Mouse (Mus musculus): ENCODE measurements around the gene H2-T24. TPM values are rescaled to one million over a fixed set of nuclear protein-coding genes. Genes with fewer than 3 reads are reported as not detected.

The H2-T24 gene
- polyA plus RNA-seq, 1 experiment from 2014 or later: 0.31 TPM

DNA sequence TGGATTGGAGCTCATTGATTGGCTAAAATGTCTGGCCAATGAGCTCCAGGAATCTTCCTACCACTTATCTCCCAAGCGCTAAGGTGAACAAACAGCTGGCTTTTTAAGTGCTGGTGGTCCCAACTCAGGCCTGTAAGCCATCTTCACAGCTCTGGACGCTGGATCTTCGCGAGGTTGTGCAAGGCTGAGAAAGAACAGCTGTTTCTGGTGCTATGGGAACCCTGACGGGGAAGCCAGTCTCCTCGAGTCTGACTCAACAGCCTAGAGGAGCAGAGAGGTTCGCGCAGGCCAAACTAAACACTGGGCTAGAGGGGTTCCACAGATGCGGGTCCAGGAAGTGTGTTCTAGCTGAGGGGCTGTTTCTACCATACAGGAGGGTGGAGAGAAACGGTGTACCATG is 28.6 kb downstream of the H2-T24 start:
- DNase-seq (ENCODE audit: low read depth, low spot score) (no peak), ATAC-seq (no peak)
- no peak for TF ChIP-seq CTCF (IDR thresholded peaks at IDR 0.05)
- no peaks in the 10 kb centered on the region for H3K27me3 ChIP-seq
- in situ Hi-C loops (cut with MboI; ENCODE audit: low pct_unique_long_range_greater_than_20kb): loop anchor here (5.0 kb wide), 1 partner anchor 54 kb away; no protein-coding TSS in a partner anchor
- ChIA-PET POLR2A (interaction anchor here (1.0 kb wide), 1 partner anchor 11 kb away, joined by 4 read pairs; the partner anchor contains the start of gene Prr3), CTCF (interaction anchor here (1.3 to 5.4 kb wide), 3 partner anchors 10 to 69 kb away, joined by 4 to 74 read pairs (median 62); partner anchors contain the start of genes Gnl1 and Prr3)

DNA sequence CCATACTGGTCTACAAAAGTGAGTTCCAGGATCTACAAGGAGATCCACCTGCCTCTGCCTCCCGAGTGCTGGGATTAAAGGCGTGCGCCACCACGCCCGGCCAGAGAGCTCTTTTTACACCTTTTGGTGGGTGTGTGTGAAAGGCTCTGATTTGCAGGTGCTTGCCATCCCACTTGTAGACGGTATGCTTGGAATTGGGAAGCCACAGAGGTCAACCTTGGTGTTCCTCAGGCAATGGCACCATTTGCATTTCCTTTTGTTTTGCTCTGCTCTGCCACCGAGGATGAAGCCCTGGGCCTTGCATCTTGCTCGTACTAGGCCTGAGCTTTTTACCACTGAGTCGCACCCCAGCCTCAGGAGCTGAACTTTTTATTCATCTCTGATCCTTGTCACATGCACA is 38.6 kb downstream of the H2-T24 start:
- in situ Hi-C loops (cut with MboI; ENCODE audit: low pct_unique_long_range_greater_than_20kb): no loop called here
- ATAC-seq: no peak

GRCm38 (mm10) chr17:35980363-35980754 is 40.0 kb downstream of the H2-T24 start:
- H3K27me3 ChIP-seq: no peaks in the 10 kb centered on the region
- POLR2A ChIA-PET: interaction anchor here (0.6 to 1.4 kb wide), 4 partner anchors 11 to 18 kb away, joined by 3 to 6 read pairs (median 4); no protein-coding TSS in a partner anchor
- ATAC-seq (peak; percentile 8), DNase-seq (ENCODE audit: low read depth, low spot score) (no peak)
- no peak for TF ChIP-seq CTCF (IDR thresholded peaks at IDR 0.05)
- in situ Hi-C loops (cut with MboI; ENCODE audit: low pct_unique_long_range_greater_than_20kb): no loop called here
- CTCF ChIA-PET: interaction anchor here (1.3 to 6.8 kb wide), 2 partner anchors 13 to 80 kb away, joined by 3 to 62 read pairs; no protein-coding TSS in a partner anchor

More for the DNA sequence above, 38.6 kb downstream of the H2-T24 start:
- no peak for DNase-seq (ENCODE audit: low read depth, low spot score)
- ChIA-PET CTCF (interaction anchor here (1.2 to 6.8 kb wide), 3 partner anchors 11 to 44 kb away, joined by 4 to 62 read pairs (median 4); no protein-coding TSS in a partner anchor), POLR2A (interaction anchor here (1.1 kb wide), 1 partner anchor 11 kb away, joined by 3 read pairs; no protein-coding TSS in a partner anchor)
- no peak for TF ChIP-seq CTCF (IDR thresholded peaks at IDR 0.05)
- H3K27me3 ChIP-seq: no peaks in the 10 kb centered on the region

- peak; percentile 82 for ATAC-seq
These were observed 40.7 kb downstream of the H2-T24 start, which contains the start of the genes Gnl1 and Prr3 for GRCm38 (mm10) chr17:35979401-35980362. Gene Gnl1, plus strand, starts transcription at chr17:35979851. Gene Prr3, minus strand, starts transcription at chr17:35980236.

GRCm38 (mm10) chr17:35978811-35979400 is 41.5 kb downstream of the H2-T24 start:
- ATAC-seq (peak; percentile 9), DNase-seq (ENCODE audit: low read depth, low spot score) (no peak)
- no peaks in the 10 kb centered on the region for H3K27me3 ChIP-seq
- POLR2A ChIA-PET: interaction anchor here (0.9 to 1.4 kb wide), 3 partner anchors 13 to 18 kb away, joined by 3 to 6 read pairs (median 5); no protein-coding TSS in a partner anchor
- in situ Hi-C loops (cut with MboI; ENCODE audit: low pct_unique_long_range_greater_than_20kb): no loop called here
- CTCF ChIA-PET: interaction anchor here (6.8 kb wide), 1 partner anchor 15 kb away, joined by 62 read pairs; no protein-coding TSS in a partner anchor
- TF ChIP-seq CTCF (IDR thresholded peaks at IDR 0.05): no peak

More at GRCm38 (mm10) chr17:35979401-35980362, 40.7 kb downstream of the H2-T24 start, which contains the start of the genes Gnl1 and Prr3:
- no peaks in the 10 kb centered on the region for H3K27me3 ChIP-seq
- no peak for TF ChIP-seq CTCF (IDR thresholded peaks at IDR 0.05)
- CTCF ChIA-PET: interaction anchor here (1.3 to 6.8 kb wide), 2 partner anchors 14 to 81 kb away, joined by 3 to 62 read pairs; no protein-coding TSS in a partner anchor
- POLR2A ChIA-PET: interaction anchor here (0.6 to 1.4 kb wide), 5 partner anchors 12 to 17 kb away, joined by 3 to 6 read pairs (median 4); no protein-coding TSS in a partner anchor
- in situ Hi-C loops (cut with MboI; ENCODE audit: low pct_unique_long_range_greater_than_20kb): no loop called here
- DNase-seq (ENCODE audit: low read depth, low spot score): peak; percentile 82

DNA sequence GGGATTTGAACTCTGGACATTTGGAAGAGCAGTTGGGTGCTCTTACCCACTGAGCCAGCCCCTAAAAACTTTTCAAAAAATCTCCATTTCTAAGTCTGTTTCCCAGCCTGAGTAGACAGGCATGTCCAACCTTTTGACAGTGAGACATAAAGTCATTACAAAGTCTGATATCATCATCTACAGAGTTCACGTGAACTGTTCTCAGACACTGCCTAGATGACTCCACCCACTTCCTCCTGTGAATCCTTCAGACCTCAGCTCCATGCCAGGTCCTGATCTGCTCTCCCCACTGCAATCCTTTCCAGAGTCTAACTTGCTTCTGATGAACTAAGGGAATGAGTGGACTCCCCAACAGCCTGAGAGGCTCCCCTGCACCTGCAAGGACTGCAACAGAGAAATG is 48.2 kb downstream of the H2-T24 start:
- TF ChIP-seq CTCF (IDR thresholded peaks at IDR 0.05): no peak
- POLR2A ChIA-PET: no interaction called here

GRCm38 (mm10) chr17:35969418-35970389 is 50.7 kb downstream of the H2-T24 start, which contains the start of gene Abcf1:
Gene Abcf1, minus strand, starts transcription at chr17:35969761.
- ChIA-PET POLR2A (no interaction called here), CTCF (interaction anchor here (1.1 to 1.2 kb wide), 2 partner anchors 24 to 31 kb away, joined by 4 to 5 read pairs; no protein-coding TSS in a partner anchor)
- in situ Hi-C loops (cut with MboI; ENCODE audit: low pct_unique_long_range_greater_than_20kb): no loop called here
- no peaks in the 10 kb centered on the region for H3K27me3 ChIP-seq
- ATAC-seq (peak; percentile 89), DNase-seq (ENCODE audit: low read depth, low spot score) (peak; percentile 68)
- TF ChIP-seq CTCF (IDR thresholded peaks at IDR 0.05): no peak

More for the DNA sequence above, 48.2 kb downstream of the H2-T24 start:
- CTCF ChIA-PET: no interaction called here
- H3K27me3 ChIP-seq: no peaks in the 10 kb centered on the region
- in situ Hi-C loops (cut with MboI; ENCODE audit: low pct_unique_long_range_greater_than_20kb): no loop called here
- ATAC-seq (no peak), DNase-seq (ENCODE audit: low read depth, low spot score) (no peak)

- in situ Hi-C loops (cut with MboI; ENCODE audit: low pct_unique_long_range_greater_than_20kb): no loop called here
- POLR2A ChIA-PET: no interaction called here
- no peaks in the 10 kb centered on the region for H3K27me3 ChIP-seq
- ATAC-seq (no peak), DNase-seq (ENCODE audit: low read depth, low spot score) (no peak)
- CTCF ChIA-PET: interaction anchor here (1.3 to 2.2 kb wide), 2 partner anchors 26 to 30 kb away, joined by 3 to 7 read pairs; no protein-coding TSS in a partner anchor
- no peak for TF ChIP-seq CTCF (IDR thresholded peaks at IDR 0.05)
These were observed 52.7 kb downstream of the H2-T24 start for GRCm38 (mm10) chr17:35967621-35968020.

DNA sequence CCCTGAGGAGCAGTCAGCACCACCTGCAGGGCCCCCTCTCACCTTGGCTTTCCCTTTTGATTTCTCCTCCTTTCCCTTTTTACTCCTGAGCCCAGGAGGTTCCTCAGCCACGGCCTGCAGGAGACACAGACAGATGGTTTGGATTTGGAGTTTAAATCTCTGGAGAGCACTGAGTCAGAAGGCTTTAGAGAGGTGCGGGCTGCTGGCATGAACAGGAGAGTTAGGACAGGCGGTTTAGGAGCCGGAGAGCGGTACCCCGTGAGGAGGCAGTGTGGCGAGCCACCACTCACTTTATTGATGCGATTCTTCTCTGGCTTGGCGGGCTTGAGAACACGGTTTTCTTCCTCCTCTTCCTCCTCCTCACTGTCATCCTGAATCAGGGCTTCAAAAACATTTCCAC is 57.1 kb downstream of the H2-T24 start:
- in situ Hi-C loops (cut with MboI; ENCODE audit: low pct_unique_long_range_greater_than_20kb): no loop called here
- POLR2A ChIA-PET: no interaction called here
- TF ChIP-seq CTCF (IDR thresholded peaks at IDR 0.05): no peak

More for the DNA sequence above, 57.1 kb downstream of the H2-T24 start:
- no peak for ATAC-seq
- H3K27me3 ChIP-seq: no peaks in the 10 kb centered on the region
- CTCF ChIA-PET: interaction anchor here (1.1 to 2.1 kb wide), 2 partner anchors 9 to 30 kb away, joined by 3 to 7 read pairs; no protein-coding TSS in a partner anchor
- no peak for DNase-seq (ENCODE audit: low read depth, low spot score)

All from Patski (cell line).